Mouse (Mus musculus) ovary, postnatal 10 days (tissue): ENCODE measurements around the gene Paxx.

Experiments used
- DNase-seq: peaks from one replicate; pipeline ENCODE4 v3.0.0; 2022; ENCODE audit warnings: low spot score

The Paxx gene

GRCm38 (mm10) chr2:25482969-25483368, 22.1 kb upstream of the Paxx start:
- no peak for DNase-seq

- no peak for DNase-seq
Observed at GRCm38 (mm10) chr2:25480541-25480940, 19.6 kb upstream of the Paxx start.

GRCm38 (mm10) chr2:25479551-25480311, 18.8 kb upstream of the Paxx start:
- no peak for DNase-seq

- no peak for DNase-seq
Observed at GRCm38 (mm10) chr2:25477967-25478675, 17.2 kb upstream of the Paxx start.

- DNase-seq: no peak
Observed at GRCm38 (mm10) chr2:25477541-25477940, 16.6 kb upstream of the Paxx start.

GRCm38 (mm10) chr2:25472550-25472949, 11.7 kb upstream of the Paxx start:
- DNase-seq: no peak

- DNase-seq: no peak
Observed at GRCm38 (mm10) chr2:25469969-25470368, 9.1 kb upstream of the Paxx start, which contains the start of gene Ptgds. Ptgds (minus strand) TSS chr2:25470046.

GRCm38 (mm10) chr2:25468962-25469915, 8.3 kb upstream of the Paxx start:
- DNase-seq: no peak

GRCm38 (mm10) chr2:25467606-25468303, 6.9 kb upstream of the Paxx start:
- no peak for DNase-seq

- DNase-seq: no peak
Observed at GRCm38 (mm10) chr2:25465816-25466635, 5.1 kb upstream of the Paxx start.

- no peak for DNase-seq
Observed at GRCm38 (mm10) chr2:25465256-25465655, 4.4 kb upstream of the Paxx start.

- no peak for DNase-seq
Observed at GRCm38 (mm10) chr2:25463630-25464029, 2.7 kb upstream of the Paxx start.

- no peak for DNase-seq
Observed at GRCm38 (mm10) chr2:25461407-25461806, 513 bp upstream of the Paxx start.

GRCm38 (mm10) chr2:25460135-25460534, 759 bp downstream of the Paxx start:
- DNase-seq: no peak

GRCm38 (mm10) chr2:25458911-25459310, 2.0 kb downstream of the Paxx start:
- no peak for DNase-seq

- no peak for DNase-seq
Observed at GRCm38 (mm10) chr2:25457022-25457896, 3.6 kb downstream of the Paxx start.

GRCm38 (mm10) chr2:25456205-25456953, 4.5 kb downstream of the Paxx start, which contains the start of gene Clic3:
Clic3 (plus strand) TSS chr2:25456838.
- no peak for DNase-seq

GRCm38 (mm10) chr2:25452951-25453350, 7.9 kb downstream of the Paxx start:
- no peak for DNase-seq
